11 mouse cellular contexts compared by ENCODE assay signal in the genomic region with DNA sequence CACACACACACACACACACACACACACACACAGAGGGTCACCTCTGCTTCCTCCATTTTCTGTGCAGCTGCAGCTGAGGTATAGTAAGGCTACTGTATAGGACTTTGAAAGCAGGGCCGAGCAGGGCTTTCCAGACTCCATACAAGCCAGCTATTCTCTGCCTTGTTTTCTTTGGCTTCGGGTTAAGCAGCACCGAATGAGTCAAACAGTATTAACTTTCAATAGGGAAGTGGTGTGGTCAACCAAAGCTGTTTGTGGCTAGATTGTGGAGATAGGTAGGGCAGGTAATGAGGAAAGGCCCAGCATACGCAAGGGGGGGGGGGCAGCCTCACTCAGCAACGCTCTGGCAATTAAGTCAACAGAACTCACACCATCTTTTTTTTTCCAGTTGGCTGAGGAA.
DNase-seq lines count a peak whose midpoint lies in the region; ATAC-seq and TF ChIP-seq lines count a peak whose summit lies in the region.
"Had no signal": no experiment of that assay in that cellular context is flagged by ENCODE, and none has a peak within 500 bp of the region (broad histone marks: within the 10 kb centered on the region; RNA-seq: fewer than 3 reads in every experiment).

No protein-coding gene starts in this region.

- H3K4me2 ChIP-seq in kidney, postnatal 0 days (ENCODE audit: low read length): no peak overlapping the region
- H3K4me2 ChIP-seq in stomach, embryonic 15.5 days: no peak overlapping the region
- H3K4me2 ChIP-seq: hindbrain, embryonic 14.5 days had no signal

- ATAC-seq in kidney, postnatal 0 days (replicated peaks; ENCODE audit: low FRiP score, low read depth): no peak
- peak; percentile 38 for ATAC-seq in stomach, embryonic 15.5 days (ENCODE audit: insufficient read depth, low FRiP score, low read depth)

- no peak overlapping the region for H3K27ac ChIP-seq in kidney, postnatal 0 days
- peak overlapping the region; percentile 50; the same call in 1 of the 2 replicates for H3K27ac ChIP-seq in limb, embryonic 10.5 days
- 0 out of 2 replicates have a peak overlapping the region, but pooled peaks have one; percentile 40 for H3K27ac ChIP-seq in stomach, embryonic 15.5 days
- H3K27ac ChIP-seq: hindbrain, embryonic 14.5 days; left cerebral cortex, adult 2 months had no signal

- 27% methylated on average over 5 of the region's 5 CpGs for WGBS in kidney, postnatal 0 days
- WGBS in limb, embryonic 10.5 days: 77% methylated on average over 5 of the region's 5 CpGs
- WGBS in stomach, embryonic 15.5 days: 52% methylated on average over 5 of the region's 5 CpGs

- H3K9me3 ChIP-seq in kidney, postnatal 0 days (replicated peaks; ENCODE audit: low read length): no peaks in the 10 kb centered on the region
- no peaks in the 10 kb centered on the region for H3K9me3 ChIP-seq in limb, embryonic 10.5 days (replicated peaks)
- no peaks in the 10 kb centered on the region for H3K9me3 ChIP-seq in stomach, embryonic 15.5 days

- DNase-seq in kidney, postnatal 0 days (ENCODE audit: low spot score): peak; percentile 48
- DNase-seq in kidney, postnatal 10 days: no peak
- DNase-seq in NIH3T3 (ENCODE audit: low read depth): peak; percentile 83
- no peak for DNase-seq in limb, embryonic 10.5 days (ENCODE audit: low spot score)
- DNase-seq in retina, embryonic 14.5 days (ENCODE audit: low spot score): no peak
- DNase-seq in left cerebral cortex, postnatal 4 days: no peak
- DNase-seq: gastrocnemius, postnatal 25 days; thymus, adult 18-20 months had no signal

- intact Hi-C loops in left cerebral cortex, postnatal 4 days (cut with DNase I): no loop called here

- H3K36me3 ChIP-seq in kidney, postnatal 0 days (ENCODE audit: insufficient read depth, low read length): no peaks in the 10 kb centered on the region
- no peaks in the 10 kb centered on the region for H3K36me3 ChIP-seq in limb, embryonic 10.5 days
- no peaks in the 10 kb centered on the region for H3K36me3 ChIP-seq in stomach, embryonic 15.5 days

- no peak overlapping the region for H3K9ac ChIP-seq in kidney, postnatal 0 days (ENCODE audit: low read depth, low read length)
- H3K9ac ChIP-seq in stomach, embryonic 15.5 days: no peak overlapping the region
- H3K9ac ChIP-seq: hindbrain, embryonic 14.5 days had no signal

- no peak for TF ChIP-seq CTCF in kidney, postnatal 0 days (IDR thresholded peaks at IDR 0.05; ENCODE audit: low read depth)

- no peaks in the 10 kb centered on the region for H3K27me3 ChIP-seq in kidney, postnatal 0 days (ENCODE audit: insufficient read depth, low read length)
- H3K27me3 ChIP-seq in limb, embryonic 10.5 days (ENCODE audit: low read depth, poor library complexity, severe bottlenecking): no peaks in the 10 kb centered on the region
- no peaks in the 10 kb centered on the region for H3K27me3 ChIP-seq in stomach, embryonic 15.5 days (replicated peaks)

- no peak overlapping the region for H3K4me3 ChIP-seq in kidney, postnatal 0 days (replicated peaks; ENCODE audit: low read depth, low read length)
- H3K4me3 ChIP-seq in limb, embryonic 10.5 days: no peak overlapping the region
- H3K4me3 ChIP-seq in stomach, embryonic 15.5 days (replicated peaks): no peak overlapping the region
- H3K4me3 ChIP-seq: left cerebral cortex, adult 2 months had no signal

- H3K4me1 ChIP-seq in kidney, postnatal 0 days (replicated peaks; ENCODE audit: insufficient read depth, low read length): no peaks in the 10 kb centered on the region
- H3K4me1 ChIP-seq in limb, embryonic 10.5 days: peaks cover 27% of the 10 kb centered on the region
- 0 out of 2 replicates have a peak, but pooled peaks cover 3% of the 10 kb centered on the region for H3K4me1 ChIP-seq in stomach, embryonic 15.5 days

Comparison
In these comparisons a context has a peak if more than half of its experiments do, and no peak if none do; other contexts are left out.
1. DNase-seq: peak in kidney, postnatal 0 days (single experiment) and NIH3T3 (single experiment); none in kidney, postnatal 10 days (single experiment), limb, embryonic 10.5 days (single experiment), retina, embryonic 14.5 days (single experiment) and left cerebral cortex, postnatal 4 days (single experiment).